Mouse (Mus musculus): Measurements from ENCODE around the gene Zdhhc18. TPM values are rescaled to one million over a fixed set of nuclear protein-coding genes. Genes with fewer than 3 reads are reported as not detected.

Gene Zdhhc18
- polyA plus RNA-seq, 1 experiment from 2014 or later = 4.5 TPM

- Histone ChIP-seq H3K9ac (no peak overlapping the region), H3K36me3 (peaks cover 56% of the 10 kb centered on the region), H3K4me1 (no peaks in the 10 kb centered on the region), H3K4me2 (replicated peaks) (no peak overlapping the region), H3K9me3 (no peaks in the 10 kb centered on the region), H3K27me3 (no peaks in the 10 kb centered on the region), H3K27ac (no peak overlapping the region), H3K4me3 (no peak overlapping the region)
- 81% methylated on average over 4 of the region's 4 CpGs for WGBS
- ATAC-seq (ENCODE audit: insufficient number of reproducible peaks, insufficient read depth, low FRiP score, low TSS enrichment) = no peak
Observed at GRCm38 (mm10) chr4:133613867-133614266, 36.1 kb downstream of the Zdhhc18 start.

- Histone ChIP-seq H3K4me1 (no peaks in the 10 kb centered on the region), H3K9me3 (no peaks in the 10 kb centered on the region), H3K9ac (no peak overlapping the region), H3K4me2 (replicated peaks) (no peak overlapping the region), H3K36me3 (peaks cover 63% of the 10 kb centered on the region), H3K27me3 (no peaks in the 10 kb centered on the region), H3K27ac (no peak overlapping the region), H3K4me3 (no peak overlapping the region)
- no peak for ATAC-seq (ENCODE audit: insufficient number of reproducible peaks, insufficient read depth, low FRiP score, low TSS enrichment)
- WGBS = 89% methylated on average over 8 of the region's 8 CpGs
Observed at GRCm38 (mm10) chr4:133613026-133613425, 36.9 kb downstream of the Zdhhc18 start.

- Histone ChIP-seq H3K4me1 (no peaks in the 10 kb centered on the region), H3K36me3 (peaks cover 67% of the 10 kb centered on the region), H3K27ac (no peak overlapping the region), H3K4me2 (replicated peaks) (no peak overlapping the region), H3K9ac (no peak overlapping the region), H3K9me3 (no peaks in the 10 kb centered on the region), H3K4me3 (no peak overlapping the region), H3K27me3 (no peaks in the 10 kb centered on the region)
- ATAC-seq (ENCODE audit: insufficient number of reproducible peaks, insufficient read depth, low FRiP score, low TSS enrichment) = no peak
- 94% methylated on average over 7 of the region's 7 CpGs for WGBS
Observed at GRCm38 (mm10) chr4:133612416-133612815, 37.5 kb downstream of the Zdhhc18 start.

- no peak overlapping the region for H3K4me2 ChIP-seq (replicated peaks)
- no peaks in the 10 kb centered on the region for H3K27me3 ChIP-seq
- WGBS = over 99% methylated on average over 5 of the region's 5 CpGs
- no peaks in the 10 kb centered on the region for H3K4me1 ChIP-seq
- H3K9ac ChIP-seq = no peak overlapping the region
- H3K27ac ChIP-seq = no peak overlapping the region
- no peaks in the 10 kb centered on the region for H3K9me3 ChIP-seq
- ATAC-seq (ENCODE audit: insufficient number of reproducible peaks, insufficient read depth, low FRiP score, low TSS enrichment) = no peak
- peaks cover 72% of the 10 kb centered on the region for H3K36me3 ChIP-seq
- H3K4me3 ChIP-seq = no peak overlapping the region
Observed at GRCm38 (mm10) chr4:133611815-133612214, 38.1 kb downstream of the Zdhhc18 start.

GRCm38 (mm10) chr4:133609719-133610118 is 40.2 kb downstream of the Zdhhc18 start:
- H3K4me1 ChIP-seq = no peaks in the 10 kb centered on the region
- peaks cover 75% of the 10 kb centered on the region for H3K36me3 ChIP-seq
- H3K27me3 ChIP-seq = no peaks in the 10 kb centered on the region
- no peak overlapping the region for H3K27ac ChIP-seq
- H3K9me3 ChIP-seq = no peaks in the 10 kb centered on the region
- ATAC-seq (ENCODE audit: insufficient number of reproducible peaks, insufficient read depth, low FRiP score, low TSS enrichment) = no peak
- H3K4me3 ChIP-seq = no peak overlapping the region
- H3K4me2 ChIP-seq (replicated peaks) = no peak overlapping the region
- 14% methylated on average over 6 of the region's 6 CpGs for WGBS
- no peak overlapping the region for H3K9ac ChIP-seq

- WGBS = 67% methylated on average over 10 of the region's 10 CpGs
Observed at GRCm38 (mm10) chr4:133607284-133607683, 42.7 kb downstream of the Zdhhc18 start.

GRCm38 (mm10) chr4:133605330-133605729 is 44.6 kb downstream of the Zdhhc18 start:
- Histone ChIP-seq H3K36me3 (peaks cover 54% of the 10 kb centered on the region), H3K27me3 (peaks cover 32% of the 10 kb centered on the region), H3K27ac (no peak overlapping the region), H3K4me2 (replicated peaks) (no peak overlapping the region), H3K4me1 (no peaks in the 10 kb centered on the region), H3K4me3 (no peak overlapping the region), H3K9ac (no peak overlapping the region), H3K9me3 (no peaks in the 10 kb centered on the region)
- ATAC-seq (ENCODE audit: insufficient number of reproducible peaks, insufficient read depth, low FRiP score, low TSS enrichment) = peak; percentile 11; the same call in 1 of the 2 replicates
- WGBS = 44% methylated on average over 9 of the region's 9 CpGs

More at GRCm38 (mm10) chr4:133607284-133607683, 42.7 kb downstream of the Zdhhc18 start:
- peaks cover 63% of the 10 kb centered on the region for H3K36me3 ChIP-seq
- no peak overlapping the region for H3K4me3 ChIP-seq
- no peaks in the 10 kb centered on the region for H3K4me1 ChIP-seq
- H3K27me3 ChIP-seq = peaks cover 14% of the 10 kb centered on the region
- H3K27ac ChIP-seq = 0 out of 2 replicates have a peak overlapping the region, but pooled peaks have one; percentile 11
- H3K9me3 ChIP-seq = no peaks in the 10 kb centered on the region
- no peak overlapping the region for H3K9ac ChIP-seq
- no peak overlapping the region for H3K4me2 ChIP-seq (replicated peaks)
- no peak for ATAC-seq (ENCODE audit: insufficient number of reproducible peaks, insufficient read depth, low FRiP score, low TSS enrichment)

GRCm38 (mm10) chr4:133604856-133605255 is 45.1 kb downstream of the Zdhhc18 start:
- no peak overlapping the region for H3K27ac ChIP-seq
- H3K9me3 ChIP-seq = no peaks in the 10 kb centered on the region
- peaks cover 49% of the 10 kb centered on the region for H3K36me3 ChIP-seq
- ATAC-seq (ENCODE audit: insufficient number of reproducible peaks, insufficient read depth, low FRiP score, low TSS enrichment) = no peak
- 50% methylated on average over 6 of the region's 6 CpGs for WGBS
- no peak overlapping the region for H3K4me2 ChIP-seq (replicated peaks)
- peaks cover 37% of the 10 kb centered on the region for H3K27me3 ChIP-seq
- H3K4me3 ChIP-seq = no peak overlapping the region
- H3K9ac ChIP-seq = no peak overlapping the region
- no peaks in the 10 kb centered on the region for H3K4me1 ChIP-seq

GRCm38 (mm10) chr4:133604175-133604574 is 45.8 kb downstream of the Zdhhc18 start:
- peaks cover 43% of the 10 kb centered on the region for H3K27me3 ChIP-seq
- H3K4me2 ChIP-seq (replicated peaks) = no peak overlapping the region
- H3K9me3 ChIP-seq = no peaks in the 10 kb centered on the region
- peaks cover 46% of the 10 kb centered on the region for H3K36me3 ChIP-seq
- H3K4me1 ChIP-seq = no peaks in the 10 kb centered on the region
- no peak overlapping the region for H3K4me3 ChIP-seq
- 82% methylated on average over 7 of the region's 7 CpGs for WGBS
- no peak overlapping the region for H3K27ac ChIP-seq
- H3K9ac ChIP-seq = no peak overlapping the region
- no peak for ATAC-seq (ENCODE audit: insufficient number of reproducible peaks, insufficient read depth, low FRiP score, low TSS enrichment)

- 91% methylated on average over 5 of the region's 5 CpGs for WGBS
Observed at GRCm38 (mm10) chr4:133603056-133603455, 46.9 kb downstream of the Zdhhc18 start.

GRCm38 (mm10) chr4:133601721-133602218 is 48.2 kb downstream of the Zdhhc18 start, which contains the start of gene Sfn:
Sfn (minus strand) TSS chr4:133602168.
- Histone ChIP-seq H3K36me3 (peaks cover 25% of the 10 kb centered on the region), H3K4me3 (peak within 1 kb of the TSS; percentile 27), H3K9ac (no peak within 1 kb of the TSS), H3K27me3 (peaks cover 53% of the 10 kb centered on the region), H3K4me1 (peaks cover 4% of the 10 kb centered on the region; the same call in 1 of the 2 replicates), H3K27ac (0 out of 2 replicates have a peak within 1 kb of the TSS, but pooled peaks have one; percentile 17), H3K4me2 (replicated peaks) (peak within 1 kb of the TSS; percentile 30), H3K9me3 (no peaks in the 10 kb centered on the region)
- WGBS = 2% methylated on average over 16 of the region's 16 CpGs
- ATAC-seq (ENCODE audit: insufficient number of reproducible peaks, insufficient read depth, low FRiP score, low TSS enrichment) = no peak

More at GRCm38 (mm10) chr4:133603056-133603455, 46.9 kb downstream of the Zdhhc18 start:
- Histone ChIP-seq H3K9ac (no peak overlapping the region), H3K36me3 (peaks cover 36% of the 10 kb centered on the region), H3K4me1 (peaks cover 4% of the 10 kb centered on the region; the same call in 1 of the 2 replicates), H3K9me3 (no peaks in the 10 kb centered on the region), H3K4me3 (no peak overlapping the region), H3K4me2 (replicated peaks) (no peak overlapping the region), H3K27me3 (peaks cover 53% of the 10 kb centered on the region), H3K27ac (no peak overlapping the region)
- ATAC-seq (ENCODE audit: insufficient number of reproducible peaks, insufficient read depth, low FRiP score, low TSS enrichment) = no peak

- Histone ChIP-seq H3K4me1 (peaks cover 4% of the 10 kb centered on the region; the same call in 1 of the 2 replicates), H3K27ac (peak overlapping the region; percentile 63; the same call in 1 of the 2 replicates), H3K36me3 (peaks cover 16% of the 10 kb centered on the region), H3K4me3 (peak overlapping the region; percentile 44), H3K9me3 (no peaks in the 10 kb centered on the region), H3K27me3 (peaks cover 53% of the 10 kb centered on the region), H3K9ac (peak overlapping the region; percentile 53; the same call in 1 of the 2 replicates), H3K4me2 (replicated peaks) (peak overlapping the region; percentile 73)
- ATAC-seq (ENCODE audit: insufficient number of reproducible peaks, insufficient read depth, low FRiP score, low TSS enrichment) = no peak
- WGBS = 15% methylated on average over 9 of the region's 9 CpGs
Observed at GRCm38 (mm10) chr4:133600306-133600705, 49.6 kb downstream of the Zdhhc18 start.
